Mouse (Mus musculus) cerebellum, adult 2 months (tissue): ENCODE results near the gene Sppl3.

Experiments
- CTCF ChIP-seq: fragments of 200-500 bp; IDR thresholded peaks from 2 replicates; pipeline ENCODE4 v1.5.1; 2011; ENCODE audit warnings: low read depth, mild to moderate bottlenecking, control low read depth, low read length, moderate library complexity, borderline replicate concordance; ENCODE audit not compliant: insufficient read depth
- POLR2A ChIP-seq: fragments of 200-500 bp; IDR thresholded peaks from 2 replicates; pipeline ENCODE4 v1.6.1; 2011; ENCODE audit warnings: low read length, control low read depth, borderline replicate concordance; ENCODE audit not compliant: insufficient read depth

GRCm38 (mm10) chr5:115009961-115010360, 976 bp upstream of the Sppl3 start:
- TF ChIP-seq CTCF (no peak), POLR2A (no peak)
